In genomic region chr2:6872131-6872893, GRCm38 (mm10) we compare ENCODE assay signal across 8 mouse cellular contexts.
A peak's percentile ranks its signal among the peaks of the same experiment; 100 is the strongest.
DNase-seq lines count a peak whose midpoint lies in the region; ATAC-seq and TF ChIP-seq lines count a peak whose summit lies in the region.

No protein-coding gene starts in this region.

- no peaks in the 10 kb centered on the region for H3K36me3 ChIP-seq in hindbrain, postnatal 0 days (ENCODE audit: insufficient read depth, low read length)
- no peaks in the 10 kb centered on the region for H3K36me3 ChIP-seq in limb, embryonic 12.5 days
- no peaks in the 10 kb centered on the region for H3K36me3 ChIP-seq in midbrain, embryonic 13.5 days

- H3K4me1 ChIP-seq in hindbrain, postnatal 0 days (ENCODE audit: insufficient read depth, low read length), result peaks cover 14% of the 10 kb centered on the region
- H3K4me1 ChIP-seq in limb, embryonic 12.5 days (replicated peaks), result peaks cover 17% of the 10 kb centered on the region
- peaks cover 74% of the 10 kb centered on the region for H3K4me1 ChIP-seq in midbrain, embryonic 13.5 days (replicated peaks)

- ATAC-seq in hindbrain, postnatal 0 days, result peak; percentile 84
- peak; percentile 83 for ATAC-seq in limb, embryonic 12.5 days (ENCODE audit: insufficient number of reproducible peaks, insufficient read depth, low FRiP score, low TSS enrichment, low read depth)
- ATAC-seq in midbrain, embryonic 13.5 days, result peak; percentile 89
- no peak for ATAC-seq in monocyte, adult 5-6 weeks (replicated peaks; ENCODE audit: insufficient number of reproducible peaks, low FRiP score, low TSS enrichment, poor library complexity, severe bottlenecking)

- no peak for TF ChIP-seq CTCF in gastrocnemius, adult 2 months (IDR thresholded peaks at IDR 0.05)
- TF ChIP-seq CTCF in hindbrain, postnatal 0 days (IDR thresholded peaks at IDR 0.05; ENCODE audit: low read depth), result no peak

- peak overlapping the region; percentile 94 for H3K4me3 ChIP-seq in gastrocnemius, adult 2 months
- H3K4me3 ChIP-seq in hindbrain, postnatal 0 days (ENCODE audit: low read length), result peak overlapping the region; percentile 65
- H3K4me3 ChIP-seq in limb, embryonic 12.5 days (replicated peaks), result peak overlapping the region; percentile 77
- peak overlapping the region; percentile 91 for H3K4me3 ChIP-seq in midbrain, embryonic 13.5 days (replicated peaks)

- peak overlapping the region; percentile 90 for H3K4me2 ChIP-seq in hindbrain, postnatal 0 days (ENCODE audit: low read depth, low read length)
- H3K4me2 ChIP-seq in limb, embryonic 12.5 days, result peak overlapping the region; percentile 94
- peak overlapping the region; percentile 91 for H3K4me2 ChIP-seq in midbrain, embryonic 13.5 days (replicated peaks)

- under 1% methylated on average over 70 of the region's 124 CpGs for WGBS in hindbrain, postnatal 0 days
- under 1% methylated on average over 88 of the region's 124 CpGs for WGBS in limb, embryonic 12.5 days
- WGBS in midbrain, embryonic 13.5 days, result under 1% methylated on average over 45 of the region's 124 CpGs

- H3K9me3 ChIP-seq in hindbrain, postnatal 0 days (ENCODE audit: low read length), result no peaks in the 10 kb centered on the region
- H3K9me3 ChIP-seq in limb, embryonic 12.5 days, result no peaks in the 10 kb centered on the region
- H3K9me3 ChIP-seq in midbrain, embryonic 13.5 days, result no peaks in the 10 kb centered on the region

- H3K27me3 ChIP-seq in hindbrain, postnatal 0 days (ENCODE audit: insufficient read depth, low read length), result no peaks in the 10 kb centered on the region
- H3K27me3 ChIP-seq in limb, embryonic 12.5 days, result peaks cover 24% of the 10 kb centered on the region; the same call in 1 of the 2 replicates
- H3K27me3 ChIP-seq in midbrain, embryonic 13.5 days, result no peaks in the 10 kb centered on the region

- intact Hi-C loops in gastrocnemius, adult 2 months (cut with DNase I), result loop anchor here (5.0 to 10.0 kb wide), 2 partner anchors 145 to 212 kb away; no protein-coding TSS in a partner anchor

- peak overlapping the region; percentile 97 for H3K9ac ChIP-seq in hindbrain, postnatal 0 days (replicated peaks; ENCODE audit: low read length)
- peak overlapping the region; percentile 71 for H3K9ac ChIP-seq in limb, embryonic 12.5 days (replicated peaks)
- H3K9ac ChIP-seq in midbrain, embryonic 13.5 days (replicated peaks), result peak overlapping the region; percentile 98

- DNase-seq in T-cell, adult 2 months (ENCODE audit: low spot score), result peak; percentile 49
- DNase-seq in cerebellum, adult 9-11 months, result peak; percentile 88
- peak; percentile 95 for DNase-seq in gastrocnemius, adult 2 months
- peak; percentile 88 for DNase-seq in hindbrain, postnatal 0 days (ENCODE audit: low spot score)
- DNase-seq in spleen, adult 12 weeks (ENCODE audit: low spot score), result peak; percentile 14

- H3K27ac ChIP-seq in gastrocnemius, adult 2 months, result peak overlapping the region; percentile 99
- peak overlapping the region; percentile 93 for H3K27ac ChIP-seq in hindbrain, postnatal 0 days
- H3K27ac ChIP-seq in limb, embryonic 12.5 days, result 0 out of 2 replicates have a peak overlapping the region, but pooled peaks have one; percentile 59
- peak overlapping the region; percentile 97 for H3K27ac ChIP-seq in midbrain, embryonic 13.5 days

Comparison
In these comparisons a context has a peak if more than half of its experiments do, and no peak if none do; other contexts are left out.
1. DNase-seq: peak in every context shown above with its lines; median percentile 95 in gastrocnemius, adult 2 months; 88 in cerebellum, adult 9-11 months; 88 in hindbrain, postnatal 0 days; 49 in T-cell, adult 2 months; 14 in spleen, adult 12 weeks.